Mouse (Mus musculus): Measurements from ENCODE around the gene 1700067P10Rik.

GRCm38 (mm10) chr17:48043154-48043880 lies 45.8 kb upstream of the 1700067P10Rik start:
- TF ChIP-seq CTCF (IDR thresholded peaks at IDR 0.05; ENCODE audit: low read depth, low read length) (no peak), GATA1 (IDR thresholded peaks at IDR 0.05; ENCODE audit: borderline replicate concordance, low read length) (no peak), TAL1 (conservative IDR thresholded peaks at IDR 0.05; ENCODE audit: low read depth, low read length) (no peak)
